Mouse (Mus musculus) monocyte, adult 2 months (primary cell): ENCODE measurements at regions not wholly inside any gene's neighbourhood (a gene's known extent, or its start where the extent isn't known, plus 50 kb on each side); places are given as distances from the start of the nearest gene placed in this dataset.

Experiments used
- DNase-seq, 2 experiments: peaks; one replicate each; pipeline ENCODE4 v3.0.0; 2022; ENCODE audit warnings: low spot score in 2 of 2, low read depth in 1 of 2

- no peak for DNase-seq
Measured at GRCm38 (mm10) chr14:73453164-73453563, 56.7 kb upstream of the Med4 start.

GRCm38 (mm10) chr14:73452321-73453082, 57.3 kb upstream of the Med4 start:
- DNase-seq = no peak

DNA sequence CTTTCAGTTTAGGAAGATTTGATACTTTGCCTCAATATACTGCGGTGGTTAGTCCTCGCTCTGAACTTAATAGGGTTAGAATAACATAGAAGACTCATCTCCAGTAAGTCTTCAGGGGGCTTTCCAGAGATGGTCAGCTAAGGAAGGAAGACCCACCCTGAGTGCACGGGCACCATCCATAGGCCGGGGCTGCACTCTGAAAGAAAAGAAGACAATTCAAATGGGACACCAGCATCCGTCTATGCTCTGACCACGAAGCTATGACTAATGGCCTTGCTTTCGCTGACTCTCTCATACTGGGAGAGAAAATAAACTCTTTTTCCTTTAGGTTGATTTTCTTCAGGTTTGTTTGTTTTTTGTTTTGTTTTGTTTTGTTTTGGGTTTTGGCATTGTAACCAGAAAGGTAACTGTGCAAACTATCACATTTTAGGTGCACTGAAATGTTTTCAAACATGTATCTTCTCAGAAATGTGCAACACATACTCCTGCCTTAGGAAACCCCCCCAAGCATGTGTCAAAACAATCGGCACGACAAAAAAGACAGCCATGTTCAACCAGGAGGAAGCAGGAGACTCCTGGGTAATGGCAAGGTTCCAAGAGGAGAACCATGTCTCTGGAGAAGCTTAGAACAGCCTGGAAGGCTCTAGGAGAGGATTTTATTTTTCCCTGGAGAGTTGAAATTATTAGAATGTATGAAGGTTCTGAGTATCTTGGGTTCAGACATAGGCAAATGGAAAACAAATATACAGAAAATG, 58.4 kb upstream of the Med4 start:
- DNase-seq = no peak

DNA sequence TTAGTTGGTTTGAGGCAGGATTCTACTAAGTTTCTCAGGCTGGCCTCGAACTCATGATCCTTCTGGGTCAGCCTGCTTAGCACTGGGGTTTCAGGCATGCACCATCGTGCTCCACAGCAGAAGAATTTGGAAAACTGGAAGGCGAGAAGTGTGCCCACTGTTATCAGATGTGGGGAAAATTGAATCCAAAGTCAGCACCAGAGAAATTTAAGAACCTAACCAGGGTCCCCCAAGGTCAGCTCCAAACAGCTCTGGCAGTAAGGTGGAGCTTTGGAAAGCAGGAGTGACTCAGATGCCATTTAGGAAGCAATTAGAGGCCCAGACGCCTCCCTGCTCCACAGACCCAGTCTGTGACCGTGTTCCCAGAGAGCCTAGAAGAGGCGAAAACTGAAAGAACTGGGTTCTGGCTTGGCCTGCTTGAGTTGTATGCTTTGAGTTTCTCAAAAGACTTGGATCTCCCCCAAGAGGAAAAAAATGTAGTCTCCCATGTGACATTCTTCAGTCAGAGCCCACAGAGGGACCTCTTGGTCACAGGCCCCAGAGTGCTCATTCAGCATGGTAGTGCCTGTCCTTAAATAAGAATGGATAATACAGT, 59.8 kb upstream of the Med4 start:
- no peak for DNase-seq

- DNase-seq = no peak
Measured at GRCm38 (mm10) chr14:73449111-73449510, 60.7 kb upstream of the Med4 start.

DNA sequence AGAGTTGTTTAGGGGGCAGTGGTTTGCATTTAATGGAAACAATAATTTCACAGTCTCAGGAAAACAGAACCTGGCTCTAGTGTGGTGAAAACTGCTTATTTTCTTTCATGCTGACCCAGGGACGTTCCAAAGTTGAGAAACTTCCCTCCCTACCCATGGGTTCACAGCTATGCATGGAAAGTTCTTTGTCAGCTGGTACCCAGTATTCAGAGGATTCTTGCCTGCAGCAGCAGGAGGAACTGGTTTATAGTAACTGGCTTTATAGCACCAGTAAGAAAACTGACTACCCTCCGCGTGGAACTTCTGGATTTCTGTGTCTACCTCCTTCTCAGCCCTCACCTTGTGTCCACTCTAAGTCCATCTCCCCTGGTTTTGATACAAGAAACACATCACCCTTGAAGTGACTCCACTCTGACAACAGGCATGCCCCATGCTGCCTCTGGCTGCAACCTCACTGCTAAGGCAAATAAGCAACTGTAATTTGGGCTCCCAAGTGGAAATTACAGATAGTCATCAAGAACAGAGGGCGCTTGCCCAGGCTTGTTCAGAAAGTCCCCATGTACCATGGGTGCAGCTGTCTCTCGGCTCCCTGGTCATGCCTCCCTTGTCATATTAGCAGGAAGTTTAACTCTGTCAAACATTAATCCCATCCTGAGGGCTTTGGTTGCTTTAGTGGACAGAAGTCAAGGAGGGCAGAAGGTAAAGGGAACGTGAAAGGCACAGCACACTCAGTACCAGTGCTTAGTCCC, 60.6 kb upstream of the Itm2b start:
- DNase-seq = peak in 1 of 2 experiments; percentile 12

DNA sequence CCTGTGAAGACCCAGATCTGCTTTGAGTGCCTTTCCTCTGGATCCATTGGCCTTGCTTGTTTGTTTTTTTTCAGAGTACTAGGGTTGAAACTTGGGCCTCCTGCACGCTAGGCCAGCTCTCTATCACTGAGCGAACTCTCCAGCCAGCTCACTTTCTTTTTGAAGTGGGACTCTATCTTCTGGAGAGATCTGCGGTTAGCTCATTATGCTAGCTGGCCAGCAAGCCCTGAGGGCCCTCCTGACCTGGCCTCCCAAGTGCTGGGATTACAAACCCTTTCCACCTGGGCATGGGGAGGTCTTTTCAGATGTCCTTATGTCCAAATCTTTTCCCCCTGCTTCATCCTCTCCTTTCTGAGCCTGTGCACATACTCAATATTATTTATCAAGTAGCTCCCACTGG, 59.6 kb upstream of the Itm2b start:
- DNase-seq = no peak

GRCm38 (mm10) chr14:73441951-73442716, 57.0 kb upstream of the Itm2b start:
- peak; percentile 58 to 60 for DNase-seq

GRCm38 (mm10) chr14:73441206-73441950, 56.3 kb upstream of the Itm2b start:
- DNase-seq = peak in 1 of 2 experiments; percentile 16

- no peak for DNase-seq
Measured at GRCm38 (mm10) chr14:73439802-73440309, 54.8 kb upstream of the Itm2b start.

GRCm38 (mm10) chr14:73435839-73436238, 50.8 kb upstream of the Itm2b start:
- DNase-seq = no peak
